Mouse (Mus musculus): Measurements from ENCODE around the gene Map6.

The Map6 gene

DNA sequence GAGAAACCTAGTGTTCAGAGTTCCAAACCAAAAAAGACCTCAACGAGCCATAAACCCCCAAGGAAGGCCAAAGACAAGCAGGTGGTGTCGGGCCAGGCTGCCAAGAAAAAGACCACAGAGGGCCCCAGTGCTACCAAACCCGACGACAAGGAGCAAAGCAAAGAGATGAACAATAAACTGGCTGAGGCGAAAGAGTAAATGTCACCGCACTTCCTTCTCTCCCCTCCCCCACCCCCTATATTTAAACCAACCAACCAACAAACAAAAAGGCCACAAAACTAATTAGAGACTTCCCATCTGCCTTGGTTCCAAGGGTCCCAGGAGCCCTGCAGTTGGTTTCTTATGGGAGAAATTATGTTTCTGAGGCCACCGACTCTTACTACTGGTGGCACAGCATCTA, 50.2 kb downstream of the Map6 start:
- DNase-seq: no peak

DNA sequence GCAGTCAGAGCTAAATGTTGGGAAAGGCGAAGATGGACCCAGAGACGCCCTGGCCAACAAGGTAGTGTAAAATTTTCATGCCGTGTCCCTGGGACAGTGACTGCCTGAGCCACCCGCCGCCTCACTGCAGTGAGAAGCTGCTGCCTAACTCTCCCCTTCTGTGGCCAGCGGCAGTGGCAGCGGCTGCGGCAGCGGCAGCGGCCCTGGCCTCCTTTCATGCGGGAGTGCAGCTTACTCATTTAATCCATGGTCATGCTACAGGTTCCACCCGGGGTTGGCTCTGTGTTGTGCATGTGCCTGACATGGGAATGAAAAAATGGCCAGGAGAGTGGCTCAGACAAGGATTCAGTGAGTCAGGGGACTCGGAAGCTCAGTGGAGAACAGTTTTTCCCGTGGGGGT, 53.3 kb downstream of the Map6 start:
- DNase-seq: no peak

GRCm38 (mm10) chr7:99322691-99323320, 55.6 kb downstream of the Map6 start:
- DNase-seq: no peak

- DNase-seq: peak; percentile 48 to 78
Measured at GRCm38 (mm10) chr7:99323321-99323700, 56.1 kb downstream of the Map6 start.

DNA sequence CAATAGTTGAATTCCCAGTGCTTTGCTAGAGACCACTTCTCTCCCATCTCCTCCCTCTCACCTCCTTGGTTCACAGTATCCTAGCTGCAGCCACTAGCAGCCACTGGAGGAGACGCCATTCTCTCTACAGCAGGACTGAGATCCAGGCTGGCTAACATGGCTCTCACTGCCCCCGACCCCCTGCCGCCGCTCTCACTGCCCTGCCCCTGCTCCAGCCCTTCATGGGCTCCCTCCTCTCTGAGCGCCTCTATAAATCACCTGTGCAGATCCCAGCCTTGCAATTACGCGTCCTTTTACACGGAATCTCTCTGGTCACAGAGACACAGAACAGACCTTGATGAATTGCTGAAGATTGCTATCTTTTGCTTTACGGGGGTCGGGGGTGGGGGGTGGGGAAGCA, 57.6 kb downstream of the Map6 start:
- DNase-seq: no peak

- DNase-seq: no peak
Measured at GRCm38 (mm10) chr7:99326128-99326527, 58.9 kb downstream of the Map6 start.

- no peak for DNase-seq
Measured at GRCm38 (mm10) chr7:99328847-99329246, 61.6 kb downstream of the Map6 start.

DNA sequence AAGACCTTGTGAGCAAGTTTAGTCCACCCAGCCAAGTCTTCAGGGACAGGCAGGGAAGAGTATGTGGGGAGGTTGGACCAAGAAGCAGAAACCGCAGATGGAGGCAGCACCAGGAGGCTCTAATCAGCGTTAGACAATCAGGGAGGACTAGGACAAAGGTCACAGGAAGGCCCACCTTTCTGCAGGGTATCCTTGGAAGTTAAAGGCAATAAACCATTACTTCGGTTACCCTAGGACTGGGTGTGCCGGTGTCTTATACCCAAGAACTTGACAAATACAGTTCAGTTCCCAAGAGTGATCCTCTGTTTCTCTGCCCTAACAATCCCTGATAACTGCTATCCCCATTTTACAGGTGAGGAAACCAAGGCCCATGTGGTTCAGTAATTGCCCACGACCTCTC, 62.8 kb downstream of the Map6 start:
- no peak for DNase-seq

- peak; percentile 83 to 90 for DNase-seq
Measured at GRCm38 (mm10) chr7:99332774-99333480, 65.7 kb downstream of the Map6 start.

DNA sequence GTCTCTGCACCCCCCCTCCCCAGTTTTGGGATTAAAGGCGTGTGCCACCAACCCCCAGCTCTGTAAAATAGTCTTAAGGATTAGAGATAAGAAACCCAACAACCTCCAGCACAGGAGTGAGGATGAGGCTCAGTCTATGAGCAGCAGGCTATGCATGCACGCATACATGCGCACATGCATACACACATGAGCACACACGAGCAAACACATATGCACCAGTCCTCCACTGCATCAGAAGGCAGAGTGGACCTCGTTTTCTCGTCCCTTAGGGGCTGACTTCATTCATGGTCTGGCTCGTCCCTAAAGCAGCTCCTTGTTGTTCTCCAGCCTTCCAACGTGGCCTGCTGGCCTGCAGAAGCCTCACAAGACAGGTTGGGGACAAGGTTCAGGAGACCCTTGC, 73.5 kb downstream of the Map6 start:
- no peak for DNase-seq

DNA sequence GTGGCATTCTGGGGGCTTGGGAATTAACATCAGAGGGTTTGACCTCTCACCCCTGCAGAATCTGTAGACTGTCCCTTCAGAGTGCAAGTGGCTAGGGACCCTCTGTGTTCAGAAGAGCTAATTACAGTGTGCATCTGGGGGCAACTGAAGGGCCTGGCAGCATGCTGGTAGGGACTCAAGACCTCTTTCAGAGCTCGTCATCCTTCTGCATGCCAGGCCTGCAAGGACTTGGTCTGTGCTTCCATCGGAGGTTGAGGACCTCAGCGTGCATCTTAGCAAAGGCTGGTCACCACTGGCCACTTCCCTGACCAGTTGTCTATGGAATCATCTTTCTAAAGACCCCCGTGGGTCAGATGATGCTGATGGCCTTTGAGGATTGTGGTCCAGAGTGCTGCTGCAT, 76.3 kb downstream of the Map6 start:
- no peak for DNase-seq

GRCm38 (mm10) chr7:99347268-99347667, 80.0 kb downstream of the Map6 start:
- no peak for DNase-seq

GRCm38 (mm10) chr7:99348883-99349282, 81.6 kb downstream of the Map6 start:
- DNase-seq: no peak

- no peak for DNase-seq
Measured at GRCm38 (mm10) chr7:99349782-99350720, 82.8 kb downstream of the Map6 start.

DNA sequence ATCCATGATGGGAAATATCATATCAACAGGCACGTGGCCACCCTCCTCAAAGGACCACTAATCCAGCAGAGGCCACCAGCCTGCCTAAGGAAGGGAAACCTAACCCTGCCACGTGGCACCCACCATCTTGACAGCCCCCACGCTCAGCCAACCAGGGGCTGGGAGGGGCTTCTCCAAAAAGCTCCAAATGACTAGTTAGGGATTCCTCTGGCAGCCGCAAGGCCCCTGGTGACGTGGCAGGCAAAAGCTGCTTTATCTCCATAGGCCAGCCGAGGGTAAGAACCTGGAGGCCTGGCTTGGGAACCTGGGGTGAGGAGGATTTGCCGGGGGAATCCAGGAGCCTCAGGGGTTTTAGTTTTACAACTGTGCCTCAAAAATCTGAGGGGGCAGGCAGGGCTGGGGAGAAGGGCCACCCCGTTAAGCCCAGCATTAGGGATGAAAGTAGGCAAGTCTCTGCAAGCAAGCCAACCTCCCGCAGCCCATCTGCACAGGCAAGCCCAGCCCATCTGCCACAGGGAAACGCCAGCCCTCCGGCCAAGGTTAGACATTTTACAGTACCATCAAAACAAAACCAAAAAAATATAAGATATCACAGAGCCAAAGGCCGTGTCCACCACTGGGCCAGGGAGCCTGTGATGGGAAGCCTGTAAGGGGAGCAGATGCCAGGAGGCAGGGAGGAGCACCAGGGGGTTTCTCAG, 84.0 kb downstream of the Map6 start:
- peak; percentile 41 to 62 for DNase-seq

- DNase-seq: peak; percentile 60 to 66
Measured at GRCm38 (mm10) chr7:99351802-99352517, 84.7 kb downstream of the Map6 start.

- DNase-seq: peak; percentile 93 to 97
Measured at GRCm38 (mm10) chr7:99352526-99353400, 85.5 kb downstream of the Map6 start, which contains the start of gene Serpinh1. Serpinh1 (minus strand) TSS chr7:99353239.

DNA sequence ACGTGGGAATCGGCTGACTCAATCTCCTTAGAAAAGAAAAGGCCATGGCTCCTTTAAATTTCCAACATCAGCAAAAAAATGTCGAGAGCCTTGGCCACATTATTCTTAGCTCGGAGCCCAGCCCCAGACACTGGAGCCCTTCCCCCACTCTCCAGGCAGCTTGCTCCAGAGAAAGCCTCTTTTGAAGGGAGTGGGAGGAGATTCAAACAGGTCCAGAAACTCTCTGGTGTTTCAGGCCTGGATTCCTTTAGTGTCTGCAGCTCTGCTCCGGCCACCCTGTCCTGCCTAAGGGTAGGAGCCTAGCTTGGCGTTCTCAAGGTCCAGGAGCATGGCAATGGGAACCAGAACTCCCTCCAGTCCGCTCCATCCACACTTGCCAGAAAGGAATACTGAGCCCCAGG, 88.5 kb downstream of the Map6 start:
- DNase-seq: peak; percentile 84 to 92

DNA sequence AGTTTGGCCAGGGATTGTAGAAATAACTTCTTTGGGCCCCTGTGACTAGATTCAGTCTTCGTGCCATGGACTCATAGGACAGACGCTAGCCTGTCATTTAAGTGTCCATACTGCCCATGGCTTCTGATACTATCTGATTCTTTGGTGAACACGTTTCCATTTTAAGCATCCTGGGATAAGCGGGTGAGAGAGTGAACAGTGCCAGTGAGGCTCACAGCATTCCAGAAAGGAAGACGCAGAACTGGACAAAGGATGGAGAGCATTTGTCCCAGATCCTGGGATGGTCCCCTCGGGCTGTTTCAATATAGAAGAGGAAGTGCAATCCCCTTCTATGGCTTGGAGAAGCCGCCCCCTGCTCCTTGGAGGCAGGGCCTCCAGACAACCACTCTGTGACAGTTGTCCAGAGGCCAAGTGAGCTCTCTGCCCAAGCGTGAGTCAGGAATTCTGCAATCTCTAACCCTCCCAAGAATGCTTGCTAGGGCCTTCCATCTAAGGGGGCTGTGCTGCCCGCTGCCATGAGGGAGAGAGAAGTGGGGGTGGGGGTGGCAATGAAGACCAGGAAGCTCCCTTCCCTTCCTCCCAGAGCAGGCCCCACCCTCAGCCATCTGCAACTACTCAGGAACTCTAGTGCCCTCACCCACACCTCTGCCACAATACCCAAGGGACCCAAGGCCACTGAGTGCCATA, 89.1 kb downstream of the Map6 start:
- peak; percentile 73 to 87 for DNase-seq

DNA sequence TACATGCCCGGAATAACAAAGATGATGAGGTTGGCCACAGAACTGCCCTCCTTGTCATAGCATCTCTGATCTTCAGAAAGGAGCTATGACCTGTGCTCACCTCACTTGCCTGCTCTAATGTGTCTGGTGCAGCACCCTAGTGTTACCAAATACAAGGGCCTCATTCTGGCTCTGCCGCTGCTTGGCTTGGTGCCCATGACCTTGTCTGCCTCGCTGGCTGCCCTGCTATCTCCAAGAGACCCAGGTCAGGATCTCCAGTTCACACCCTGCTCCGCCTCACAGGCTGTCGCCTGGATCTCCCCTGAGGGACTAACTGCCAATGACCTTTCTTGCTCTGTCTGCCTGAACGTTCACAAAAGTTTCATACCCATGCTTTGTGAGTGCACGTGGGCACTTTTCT, 90.0 kb downstream of the Map6 start:
- DNase-seq: peak; percentile 38 to 55

- DNase-seq: no peak
Measured at GRCm38 (mm10) chr7:99358371-99358770, 91.1 kb downstream of the Map6 start.
